In the genomic region with DNA sequence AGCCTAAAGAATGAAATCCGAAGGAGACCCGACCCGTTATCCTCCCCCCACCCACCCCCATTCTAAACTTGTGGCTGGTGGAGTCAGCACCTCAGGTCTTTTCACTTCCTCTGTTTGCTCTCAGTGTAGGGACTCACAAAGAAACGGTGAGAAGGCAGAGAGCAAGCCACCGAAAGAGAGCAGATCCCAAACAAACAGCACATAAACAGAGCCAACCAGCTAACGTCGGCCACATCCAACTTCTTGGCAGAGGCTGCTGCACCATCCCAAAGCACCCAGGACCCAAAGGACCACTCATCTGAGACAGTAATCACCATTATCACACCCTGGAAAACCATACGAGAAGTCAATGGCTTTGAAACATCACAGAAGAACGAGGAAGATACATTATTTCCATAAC, we compare ENCODE assay signal across 8 mouse cellular contexts. TPM values are rescaled to one million over a fixed set of nuclear protein-coding genes. Genes with fewer than 3 reads are reported as not detected.
DNase-seq lines count a peak whose midpoint lies in the region; ATAC-seq and TF ChIP-seq lines count a peak whose summit lies in the region.

No protein-coding gene starts in this region.

- no peaks in the 10 kb centered on the region for H3K9me3 ChIP-seq in heart, embryonic 12.5 days (replicated peaks)
- H3K9me3 ChIP-seq in E14TG2a.4 (ENCODE audit: low read length) = no peaks in the 10 kb centered on the region
- H3K9me3 ChIP-seq in heart, postnatal 0 days (replicated peaks; ENCODE audit: control insufficient read depth, low read length) = no peaks in the 10 kb centered on the region
- H3K9me3 ChIP-seq in midbrain, embryonic 11.5 days (ENCODE audit: control insufficient read depth, low read length) = no peaks in the 10 kb centered on the region

- intact Hi-C loops in left cerebral cortex, postnatal 14 days (cut with DNase I) = loop anchor here (5.0 kb wide), 1 partner anchor 41 kb away; the partner anchor contains the start of genes Pcgf2 and Psmb3

- H3K4me1 ChIP-seq in heart, embryonic 12.5 days (replicated peaks) = peaks cover 25% of the 10 kb centered on the region
- H3K4me1 ChIP-seq in E14TG2a.4 (replicated peaks; ENCODE audit: low read depth, low read length) = peaks cover 68% of the 10 kb centered on the region
- H3K4me1 ChIP-seq in heart, postnatal 0 days (ENCODE audit: control insufficient read depth, insufficient read depth) = peaks cover 11% of the 10 kb centered on the region
- H3K4me1 ChIP-seq in midbrain, embryonic 11.5 days (ENCODE audit: control insufficient read depth, insufficient read depth, low read length) = peaks cover 14% of the 10 kb centered on the region

- no peak for TF ChIP-seq CTCF in E14TG2a.4 (conservative IDR thresholded peaks at IDR 0.05; ENCODE audit: low read length)
- TF ChIP-seq CTCF in heart, postnatal 0 days (IDR thresholded peaks at IDR 0.05; ENCODE audit: low read depth) = no peak

- H3K9ac ChIP-seq in heart, embryonic 12.5 days = peak overlapping the region; percentile 88
- H3K9ac ChIP-seq in heart, postnatal 0 days (replicated peaks; ENCODE audit: low read depth, low read length) = peak overlapping the region; percentile 79
- peak overlapping the region; percentile 82 for H3K9ac ChIP-seq in midbrain, embryonic 11.5 days (ENCODE audit: low read length)

- no peaks in the 10 kb centered on the region for H3K27me3 ChIP-seq in heart, embryonic 12.5 days (replicated peaks)
- H3K27me3 ChIP-seq in E14TG2a.4 (ENCODE audit: insufficient read depth, low read length) = no peaks in the 10 kb centered on the region
- no peaks in the 10 kb centered on the region for H3K27me3 ChIP-seq in heart, postnatal 0 days (ENCODE audit: control insufficient read depth, insufficient read depth, low read length)
- H3K27me3 ChIP-seq in midbrain, embryonic 11.5 days (ENCODE audit: control insufficient read depth, insufficient read depth, low read length) = no peaks in the 10 kb centered on the region

- TF ChIP-seq EP300 in heart, postnatal 0 days (IDR thresholded peaks at IDR 0.05; ENCODE audit: low read depth) = no peak

- no peak for ATAC-seq in heart, embryonic 12.5 days (ENCODE audit: insufficient number of reproducible peaks, low FRiP score)
- ATAC-seq in heart, postnatal 0 days (ENCODE audit: insufficient read depth, low read depth) = no peak
- no peak for ATAC-seq in midbrain, embryonic 11.5 days (ENCODE audit: low FRiP score)

- H3K4me3 ChIP-seq in heart, embryonic 12.5 days = peak overlapping the region; percentile 93
- H3K4me3 ChIP-seq in E14TG2a.4 (replicated peaks; ENCODE audit: low read length) = peak overlapping the region; percentile 92
- peak overlapping the region; percentile 95 for H3K4me3 ChIP-seq in heart, postnatal 0 days (ENCODE audit: low read depth, low read length)
- H3K4me3 ChIP-seq in midbrain, embryonic 11.5 days (ENCODE audit: low read depth, low read length) = peak overlapping the region; percentile 62

- no peak for DNase-seq in heart, adult 9 months (ENCODE audit: low spot score in 2 of 2)
- DNase-seq in heart, postnatal 0 days (ENCODE audit: low spot score) = no peak
- peak; percentile 67 for DNase-seq in midbrain, embryonic 11.5 days (ENCODE audit: low spot score, missing footprints)
- DNase-seq in left cerebral cortex, postnatal 14 days (ENCODE audit: low spot score in 2 of 2) = no peak
- no peak for DNase-seq in left cerebral cortex, adult 8-10 months (ENCODE audit: low spot score in 2 of 2)
- DNase-seq in gastrocnemius, postnatal 4 days (ENCODE audit: low spot score in 2 of 2) = no peak

- peaks cover 24% of the 10 kb centered on the region for H3K36me3 ChIP-seq in heart, embryonic 12.5 days
- H3K36me3 ChIP-seq in E14TG2a.4 (ENCODE audit: insufficient read depth, low read length) = peaks cover 35% of the 10 kb centered on the region
- peaks cover 24% of the 10 kb centered on the region for H3K36me3 ChIP-seq in heart, postnatal 0 days (replicated peaks; ENCODE audit: control insufficient read depth, insufficient read depth, low read length)
- peaks cover 10% of the 10 kb centered on the region; the same call in 1 of the 2 replicates for H3K36me3 ChIP-seq in midbrain, embryonic 11.5 days (ENCODE audit: control insufficient read depth, insufficient read depth, low read length)

- peak overlapping the region; percentile 81 for H3K4me2 ChIP-seq in heart, embryonic 12.5 days
- H3K4me2 ChIP-seq in heart, postnatal 0 days (ENCODE audit: low read depth, low read length) = peak overlapping the region; percentile 99
- H3K4me2 ChIP-seq in midbrain, embryonic 11.5 days = peak overlapping the region; percentile 82

- H3K27ac ChIP-seq in heart, embryonic 12.5 days (ENCODE audit: poor library complexity, severe bottlenecking) = no peak overlapping the region
- H3K27ac ChIP-seq in heart, postnatal 0 days (ENCODE audit: low read depth) = 0 out of 2 replicates have a peak overlapping the region, but pooled peaks have one; percentile 85
- no peak overlapping the region for H3K27ac ChIP-seq in midbrain, embryonic 11.5 days (ENCODE audit: low read depth, low read length)

- WGBS in heart, embryonic 12.5 days = 38% methylated on average over 9 of the region's 9 CpGs
- WGBS in heart, postnatal 0 days = 29% methylated on average over 9 of the region's 9 CpGs
- 50% methylated on average over 9 of the region's 9 CpGs for WGBS in midbrain, embryonic 11.5 days

RNA-seq across cellular contexts. Expression of gene Pip4k2b, which starts 1.1 kb away (rescaled TPM):
- 1.3 and 1.4 TPM in 2 replicates for polyA plus RNA-seq in heart, embryonic 12.5 days (2016; fragmentation: Nextera tagmentation; extraction: Ambion mirVana)
- 12.6 and 12.7 TPM in 2 replicates for total RNA-seq in heart, postnatal 0 days (2014; rRNA removed; ENCODE audit: low replicate concordance)
- polyA plus RNA-seq in heart, postnatal 0 days (2015; fragmentation: Nextera tagmentation; extraction: Ambion mirVana) = 0.79 and 0.95 TPM in 2 replicates
- 2.4 TPM in 2 replicates for polyA plus RNA-seq in midbrain, embryonic 11.5 days (2014; fragmentation: Nextera tagmentation; extraction: Ambion mirVana)
- 100 to 1,000 TPM; 121 to 124 TPM for total RNA-seq in left cerebral cortex, postnatal 14 days (2021)
- total RNA-seq in left cerebral cortex, adult 8-10 months (2022) = 100 to 1,000 TPM; 109 to 123 (median 110) TPM
- total RNA-seq in gastrocnemius, postnatal 4 days (2021) = 10 to 100 TPM; 62.7 to 64.2 TPM

RNA-seq across cellular contexts. Expression of gene Cwc25, which starts 22.9 kb away (rescaled TPM):
- polyA plus RNA-seq in heart, embryonic 12.5 days (2016; fragmentation: Nextera tagmentation; extraction: Ambion mirVana) = 10.9 and 11.4 TPM in 2 replicates
- total RNA-seq in heart, postnatal 0 days (2014; rRNA removed; ENCODE audit: low replicate concordance) = 3.2 and 3.5 TPM in 2 replicates
- 7.7 and 8.2 TPM in 2 replicates for polyA plus RNA-seq in heart, postnatal 0 days (2015; fragmentation: Nextera tagmentation; extraction: Ambion mirVana)
- 12.6 and 15.0 TPM in 2 replicates for polyA plus RNA-seq in midbrain, embryonic 11.5 days (2014; fragmentation: Nextera tagmentation; extraction: Ambion mirVana)
- 10 to 100 TPM; 20.3 to 21.3 TPM for total RNA-seq in left cerebral cortex, postnatal 14 days (2021)
- 10 to 100 TPM; 17.0 to 20.6 (median 19.1) TPM for total RNA-seq in left cerebral cortex, adult 8-10 months (2022)
- total RNA-seq in gastrocnemius, postnatal 4 days (2021) = 10 to 100 TPM; 13.4 to 13.5 TPM

RNA-seq across cellular contexts. Expression of gene 1700001P01Rik, which starts 32.3 kb away (rescaled TPM):
- not detected in 2 replicates for polyA plus RNA-seq in heart, embryonic 12.5 days (2016; fragmentation: Nextera tagmentation; extraction: Ambion mirVana)
- not detected in 2 replicates for total RNA-seq in heart, postnatal 0 days (2014; rRNA removed; ENCODE audit: low replicate concordance)
- polyA plus RNA-seq in heart, postnatal 0 days (2015; fragmentation: Nextera tagmentation; extraction: Ambion mirVana) = not detected in 2 replicates
- 0.47 and 0.78 TPM in 2 replicates for polyA plus RNA-seq in midbrain, embryonic 11.5 days (2014; fragmentation: Nextera tagmentation; extraction: Ambion mirVana)
- 1 to 10 TPM in 1 of 2 experiments, not detected in 1; 1.0 TPM for total RNA-seq in left cerebral cortex, postnatal 14 days (2021)
- total RNA-seq in left cerebral cortex, adult 8-10 months (2022) = 1 to 10 TPM in 1 of 4 experiments, under 1 TPM in 2, not detected in 1; 0.65 to 1.2 (median 0.84) TPM
- not detected for total RNA-seq in gastrocnemius, postnatal 4 days (2021)

RNA-seq across cellular contexts. Expression of gene Rpl23, which starts 38.8 kb away (rescaled TPM):
- 404 and 410 TPM in 2 replicates for polyA plus RNA-seq in heart, embryonic 12.5 days (2016; fragmentation: Nextera tagmentation; extraction: Ambion mirVana)
- 192 and 208 TPM in 2 replicates for total RNA-seq in heart, postnatal 0 days (2014; rRNA removed; ENCODE audit: low replicate concordance)
- 394 and 409 TPM in 2 replicates for polyA plus RNA-seq in heart, postnatal 0 days (2015; fragmentation: Nextera tagmentation; extraction: Ambion mirVana)
- polyA plus RNA-seq in midbrain, embryonic 11.5 days (2014; fragmentation: Nextera tagmentation; extraction: Ambion mirVana) = 441 and 443 TPM in 2 replicates
- 100 to 1,000 TPM; 342 to 343 TPM for total RNA-seq in left cerebral cortex, postnatal 14 days (2021)
- 100 to 1,000 TPM; 331 to 461 (median 392) TPM for total RNA-seq in left cerebral cortex, adult 8-10 months (2022)
- total RNA-seq in gastrocnemius, postnatal 4 days (2021) = 100 to 1,000 TPM; 976 to 983 TPM

RNA-seq across cellular contexts. Expression of gene Psmb3, which starts 40.2 kb away (rescaled TPM):
- polyA plus RNA-seq in heart, embryonic 12.5 days (2016; fragmentation: Nextera tagmentation; extraction: Ambion mirVana) = 342 and 374 TPM in 2 replicates
- 486 and 592 TPM in 2 replicates for total RNA-seq in heart, postnatal 0 days (2014; rRNA removed; ENCODE audit: low replicate concordance)
- 495 and 503 TPM in 2 replicates for polyA plus RNA-seq in heart, postnatal 0 days (2015; fragmentation: Nextera tagmentation; extraction: Ambion mirVana)
- polyA plus RNA-seq in midbrain, embryonic 11.5 days (2014; fragmentation: Nextera tagmentation; extraction: Ambion mirVana) = 477 and 517 TPM in 2 replicates
- 100 to 1,000 TPM; 133 to 136 TPM for total RNA-seq in left cerebral cortex, postnatal 14 days (2021)
- 100 to 1,000 TPM; 117 to 140 (median 132) TPM for total RNA-seq in left cerebral cortex, adult 8-10 months (2022)
- 100 to 1,000 TPM; 203 to 227 TPM for total RNA-seq in gastrocnemius, postnatal 4 days (2021)
